Mouse (Mus musculus): Measurements from ENCODE around the gene St3gal2. TPM values are rescaled to one million over a fixed set of nuclear protein-coding genes. Genes with fewer than 3 reads are reported as not detected.
A peak's percentile ranks its signal among the peaks of the same experiment; 100 is the strongest.
"Not testable (repeated sequence)": the region's sequence is repeated elsewhere in the genome, so short reads cannot be mapped to it uniquely, and the experiment has no call there.

Gene St3gal2
- total RNA-seq, 2 experiments from 2014 or later = 84.2 to 88.2 TPM

- no peak for DNase-seq (ENCODE audit: low spot score in 2 of 2)
These were observed 24.7 kb downstream of the St3gal2 start for GRCm38 (mm10) chr8:110944276-110944876.

- no peak for DNase-seq (ENCODE audit: low spot score in 2 of 2)
These were observed 26.0 kb downstream of the St3gal2 start for GRCm38 (mm10) chr8:110945716-110946115.

DNA sequence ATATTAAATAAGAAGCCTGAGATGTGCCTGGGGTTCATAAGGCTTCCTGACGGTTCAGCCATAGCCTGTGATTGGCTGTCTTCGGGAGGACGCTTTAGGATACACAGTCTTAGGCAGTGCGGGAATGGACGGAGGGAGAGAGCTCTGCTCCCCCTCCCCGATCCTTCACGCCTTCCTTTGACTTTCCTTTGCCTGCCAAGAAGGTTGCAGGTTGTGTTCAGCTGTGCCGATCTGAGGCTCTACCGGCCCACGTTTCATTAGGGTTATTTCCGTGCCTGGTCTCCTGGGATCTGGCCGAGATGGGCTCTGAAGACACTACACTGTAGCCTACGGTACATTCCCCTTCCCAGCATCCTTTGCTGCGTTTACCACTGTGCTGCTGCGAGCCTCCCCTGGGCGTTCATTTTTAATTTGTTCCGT is 30.4 kb downstream of the St3gal2 start:
- DNase-seq (ENCODE audit: low spot score in 2 of 2) = no peak

- no peak for DNase-seq (ENCODE audit: low spot score in 2 of 2)
These were observed 35.1 kb downstream of the St3gal2 start for GRCm38 (mm10) chr8:110954776-110955175.

GRCm38 (mm10) chr8:110956619-110957450 is 37.1 kb downstream of the St3gal2 start:
- no peak for DNase-seq (ENCODE audit: low spot score in 2 of 2)

GRCm38 (mm10) chr8:110957471-110957870 is 37.7 kb downstream of the St3gal2 start:
- no peak for DNase-seq (ENCODE audit: low spot score in 2 of 2)

- DNase-seq (ENCODE audit: low spot score in 2 of 2) = no peak
These were observed 38.4 kb downstream of the St3gal2 start for GRCm38 (mm10) chr8:110958135-110958534.

- DNase-seq (ENCODE audit: low spot score in 2 of 2) = not testable (repeated sequence)
These were observed 38.8 kb downstream of the St3gal2 start for GRCm38 (mm10) chr8:110958553-110958952.

- no peak for DNase-seq (ENCODE audit: low spot score in 2 of 2)
These were observed 39.5 kb downstream of the St3gal2 start for GRCm38 (mm10) chr8:110959071-110959780.

DNA sequence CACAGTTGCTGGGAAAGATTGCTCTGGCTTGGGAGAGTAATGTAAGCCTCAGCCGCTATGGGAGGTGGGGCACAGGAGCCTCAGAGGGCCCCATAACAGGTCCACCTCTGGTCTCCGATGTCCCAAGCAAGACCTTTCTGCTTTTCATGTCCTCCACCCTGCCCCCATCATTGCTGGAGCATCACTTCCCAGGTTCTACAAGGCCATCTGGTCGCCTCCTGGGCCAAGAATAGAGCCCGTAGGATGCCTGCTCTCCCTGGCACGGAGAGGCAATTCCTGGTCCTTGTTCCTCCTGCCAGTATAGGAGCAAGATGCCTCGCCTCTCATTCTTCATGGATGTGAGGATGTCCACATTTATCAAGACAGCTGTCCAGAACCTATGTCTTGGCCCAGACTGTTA is 40.2 kb downstream of the St3gal2 start:
- no peak for DNase-seq (ENCODE audit: low spot score in 2 of 2)

DNA sequence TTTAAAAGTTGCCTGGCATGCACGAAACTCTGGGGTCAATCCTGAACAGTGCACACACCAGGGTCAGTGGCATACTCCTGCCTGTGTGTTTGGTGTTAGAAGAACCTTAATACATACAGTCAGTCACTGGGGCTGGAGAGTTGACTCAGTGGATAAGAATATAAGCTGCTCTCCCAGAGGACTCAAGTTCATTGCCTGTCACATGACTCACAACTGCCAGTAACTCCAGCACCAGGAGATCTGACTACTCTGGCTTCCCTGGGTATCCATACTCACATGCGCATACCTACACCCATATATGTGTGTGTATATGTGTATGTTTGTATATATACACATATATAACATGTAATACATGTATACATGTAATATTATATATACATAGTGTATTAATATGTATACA is 43.3 kb downstream of the St3gal2 start:
- no peak for DNase-seq (ENCODE audit: low spot score in 2 of 2)

DNA sequence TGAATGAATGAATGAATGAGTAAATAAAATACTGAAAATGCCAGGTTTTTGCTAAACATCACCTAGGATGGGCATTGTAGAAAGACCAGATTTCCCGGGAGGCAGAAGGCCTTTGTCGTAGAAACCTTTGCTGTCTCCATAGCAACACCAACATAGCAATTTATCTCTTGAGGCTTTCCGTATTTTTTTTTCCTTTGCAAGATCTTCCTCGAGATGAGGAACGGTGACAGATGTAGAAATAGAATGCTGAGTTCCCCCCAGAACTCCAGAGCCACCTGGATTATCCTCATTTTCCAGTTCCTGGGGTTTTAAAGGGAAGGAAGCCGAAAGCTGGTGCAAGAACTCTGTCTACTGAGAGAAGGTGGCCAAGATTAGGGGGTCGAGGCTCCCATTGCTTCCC is 44.9 kb downstream of the St3gal2 start:
- no peak for DNase-seq (ENCODE audit: low spot score in 2 of 2)

- peak; percentile 33 to 43 for DNase-seq (ENCODE audit: low spot score in 2 of 2)
These were observed 45.9 kb downstream of the St3gal2 start for GRCm38 (mm10) chr8:110965594-110965993.

GRCm38 (mm10) chr8:110966586-110966985 is 46.9 kb downstream of the St3gal2 start:
- DNase-seq (ENCODE audit: low spot score in 2 of 2) = no peak

- no peak for DNase-seq (ENCODE audit: low spot score in 2 of 2)
These were observed 47.6 kb downstream of the St3gal2 start for GRCm38 (mm10) chr8:110967326-110967725.

DNA sequence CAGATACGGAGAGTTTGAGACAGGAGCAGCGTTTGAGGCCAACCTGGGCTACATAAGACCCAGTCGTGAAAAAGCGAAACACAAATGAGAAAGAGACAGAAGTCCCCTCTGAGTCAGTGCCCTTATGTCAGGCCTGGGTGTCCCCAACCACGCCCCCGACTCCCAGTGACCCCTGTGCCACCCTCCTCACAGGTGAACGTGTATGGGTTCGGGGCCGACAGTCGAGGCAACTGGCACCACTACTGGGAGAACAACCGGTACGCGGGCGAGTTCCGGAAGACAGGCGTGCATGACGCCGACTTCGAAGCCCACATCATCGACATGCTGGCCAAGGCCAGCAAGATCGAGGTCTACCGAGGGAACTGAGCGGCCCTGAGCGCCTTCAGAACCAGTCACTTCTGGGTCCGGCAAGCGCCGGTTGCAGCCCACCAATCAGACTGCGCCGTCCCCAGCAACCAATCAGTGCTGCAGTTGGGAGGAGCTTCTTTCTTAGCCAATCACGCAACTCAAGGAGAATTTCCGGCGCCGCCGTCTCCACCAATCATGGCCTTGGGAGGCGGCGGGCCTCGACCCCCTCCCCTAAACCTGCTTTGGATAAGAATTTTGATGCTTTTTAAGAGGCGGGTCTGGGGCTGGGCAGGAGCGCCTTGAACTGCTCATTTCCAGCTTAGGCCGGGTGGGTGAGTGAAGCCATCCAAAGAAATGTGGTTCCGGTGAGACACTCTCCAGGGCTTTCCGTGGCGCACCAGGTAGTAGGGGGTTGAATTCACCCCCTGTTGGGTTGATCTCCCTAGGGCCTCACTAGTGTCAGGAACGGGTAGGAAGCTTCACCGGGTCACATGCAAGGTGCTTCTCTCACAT is 50.4 kb downstream of the St3gal2 start:
- DNase-seq (ENCODE audit: low spot score in 2 of 2) = peak; percentile 88 to 93

GRCm38 (mm10) chr8:110976532-110976931 is 56.8 kb downstream of the St3gal2 start:
- not testable (repeated sequence) for DNase-seq (ENCODE audit: low spot score in 2 of 2)

- not testable (repeated sequence) for DNase-seq (ENCODE audit: low spot score in 2 of 2)
These were observed 58.3 kb downstream of the St3gal2 start for GRCm38 (mm10) chr8:110977987-110978386.

- no peak for DNase-seq (ENCODE audit: low spot score in 2 of 2)
These were observed 61.6 kb downstream of the St3gal2 start for GRCm38 (mm10) chr8:110981304-110981703.

- no peak for DNase-seq (ENCODE audit: low spot score in 2 of 2)
These were observed 68.4 kb downstream of the St3gal2 start for GRCm38 (mm10) chr8:110987805-110988744.

All from layer of hippocampus, postnatal 10 days (tissue).